Mouse (Mus musculus) myocyte (in vitro differentiated cells): ENCODE measurements around the gene Prcc. TPM values are rescaled to one million over a fixed set of nuclear protein-coding genes. Genes with fewer than 3 reads are reported as not detected.

ENCODE experiments used
- H3K27me3 ChIP-seq: one replicate; pipeline ENCODE4 v1.6.1; 2011; ENCODE audit not compliant: control insufficient read depth, insufficient read depth, insufficient read length
- H3K36me3 ChIP-seq: one replicate; pipeline ENCODE4 v1.6.1; 2011; ENCODE audit not compliant: control insufficient read depth, insufficient read depth
- H3K4me2 ChIP-seq: one replicate; pipeline ENCODE4 v1.6.1; 2011; ENCODE audit warnings: low read depth, control low read depth
- H3K4me3 ChIP-seq: one replicate; pipeline ENCODE4 v1.5.1; 2011; ENCODE audit warnings: mild to moderate bottlenecking, control low read depth, moderate library complexity
- H3K79me2 ChIP-seq: one replicate; pipeline ENCODE4 v1.6.1; 2011; ENCODE audit not compliant: control insufficient read depth, insufficient read depth
- H3ac ChIP-seq: one replicate; pipeline ENCODE4 v1.6.1; 2011; ENCODE audit not compliant: control insufficient read depth, insufficient read length
- CEBPB ChIP-seq: IDR thresholded peaks from 2 replicates; pipeline ENCODE4 v1.6.1; 2011; ENCODE audit warnings: mild to moderate bottlenecking, moderate library complexity; ENCODE audit not compliant: poor library complexity, insufficient read depth, severe bottlenecking
- E2F4 ChIP-seq: IDR thresholded peaks from one replicate; pipeline ENCODE4 v1.6.1; 2011; ENCODE audit warnings: mild to moderate bottlenecking, control low read depth, moderate library complexity; ENCODE audit not compliant: insufficient read depth
- MAX ChIP-seq: IDR thresholded peaks from one replicate; pipeline ENCODE4 v1.6.1; 2011; ENCODE audit warnings: low read depth, mild to moderate bottlenecking, control low read depth
- MYOD1 ChIP-seq, 3 experiments: IDR thresholded peaks; one replicate each; pipeline ENCODE4 v1.6.1; 2011; ENCODE audit warnings: control low read depth in 2 of 3, low read depth in 2 of 3, mild to moderate bottlenecking in 2 of 3, moderate library complexity in 1 of 3; ENCODE audit not compliant: insufficient read length in 2 of 3, control insufficient read depth in 1 of 3
- MYOG ChIP-seq, 3 experiments: IDR thresholded peaks; one replicate each; pipeline ENCODE4 v1.6.1; 2011; ENCODE audit warnings: control low read depth in 2 of 3, low read depth in 2 of 3, mild to moderate bottlenecking in 2 of 3; ENCODE audit not compliant: insufficient read length in 2 of 3, control insufficient read depth in 1 of 3, insufficient read depth in 1 of 3
- POLR2A ChIP-seq: IDR thresholded peaks from one replicate; pipeline ENCODE4 v1.6.1; 2011; ENCODE audit warnings: low read depth, mild to moderate bottlenecking, control low read depth, moderate library complexity; ENCODE audit not compliant: insufficient read length
- POLR2AphosphoS2 ChIP-seq: IDR thresholded peaks from one replicate; pipeline ENCODE4 v1.6.1; 2011; ENCODE audit warnings: low read depth, control low read depth; ENCODE audit not compliant: insufficient read length
- REST ChIP-seq: IDR thresholded peaks from one replicate; pipeline ENCODE4 v1.6.1; 2011; ENCODE audit warnings: mild to moderate bottlenecking, control low read depth, moderate library complexity; ENCODE audit not compliant: insufficient read depth, insufficient read length
- SRF ChIP-seq: IDR thresholded peaks from one replicate; pipeline ENCODE4 v1.6.1; 2011; ENCODE audit warnings: low read depth; ENCODE audit not compliant: control insufficient read depth, insufficient read length
- TCF12 ChIP-seq: IDR thresholded peaks from one replicate; pipeline ENCODE4 v1.6.1; 2011; ENCODE audit warnings: mild to moderate bottlenecking, control low read depth; ENCODE audit not compliant: poor library complexity, insufficient read depth, severe bottlenecking
- TCF3 ChIP-seq: IDR thresholded peaks from one replicate; pipeline ENCODE4 v1.6.1; 2011; ENCODE audit warnings: low read depth, control low read depth; ENCODE audit not compliant: insufficient read length
- USF1 ChIP-seq: IDR thresholded peaks from one replicate; pipeline ENCODE4 v1.6.1; 2011; ENCODE audit warnings: low read depth, mild to moderate bottlenecking, control low read depth, moderate library complexity
- polyA plus RNA-seq: library from polyadenylated mRNA; unstranded; fragments of >200 nt; fragmentation: generic; extraction: Trizol; gene quantifications from one replicate; pipeline ENCODE4 v1.2.1, GENCODE M21; 2012; ENCODE audit warnings: missing spikeins

The Prcc gene
- polyA plus RNA-seq, 1 experiment, result 46.3 TPM

GRCm38 (mm10) chr3:87816166-87816565 lies 69.2 kb downstream of the Prcc start:
- H3K36me3 ChIP-seq, result no peaks in the 10 kb centered on the region
- no peak overlapping the region for H3ac ChIP-seq
- H3K4me3 ChIP-seq, result no peak overlapping the region
- peaks cover 67% of the 10 kb centered on the region for H3K27me3 ChIP-seq
- H3K4me2 ChIP-seq, result no peak overlapping the region
- H3K79me2 ChIP-seq, result no peaks in the 10 kb centered on the region
- TF ChIP-seq MYOG (IDR thresholded peaks at IDR 0.05; ENCODE audit: control insufficient read depth in 1 of 3, insufficient read depth in 1 of 3, insufficient read length in 2 of 3, low read depth in 2 of 3) (no peak), POLR2A (no peak), USF1 (no peak), POLR2AphosphoS2 (no peak)

GRCm38 (mm10) chr3:87812873-87813272 lies 72.5 kb downstream of the Prcc start:
- H3K4me2 ChIP-seq, result no peak overlapping the region
- no peak overlapping the region for H3K4me3 ChIP-seq
- H3K79me2 ChIP-seq, result no peaks in the 10 kb centered on the region
- H3K36me3 ChIP-seq, result no peaks in the 10 kb centered on the region
- TF ChIP-seq E2F4, result no peak
- H3ac ChIP-seq, result no peak overlapping the region
- H3K27me3 ChIP-seq, result peaks cover 77% of the 10 kb centered on the region

- no peaks in the 10 kb centered on the region for H3K36me3 ChIP-seq
- H3K27me3 ChIP-seq, result peaks cover 72% of the 10 kb centered on the region
- H3K79me2 ChIP-seq, result no peaks in the 10 kb centered on the region
- H3K4me2 ChIP-seq, result no peak overlapping the region
- no peak for TF ChIP-seq CEBPB
- no peak for TF ChIP-seq POLR2AphosphoS2
- TF ChIP-seq E2F4, result no peak
- no peak for TF ChIP-seq USF1
- no peak for TF ChIP-seq POLR2A
- no peak for TF ChIP-seq MYOG (IDR thresholded peaks at IDR 0.05; ENCODE audit: control insufficient read depth in 1 of 3, insufficient read depth in 1 of 3, insufficient read length in 2 of 3, low read depth in 2 of 3)
- TF ChIP-seq MYOD1 (IDR thresholded peaks at IDR 0.05; ENCODE audit: control insufficient read depth in 1 of 3, insufficient read length in 2 of 3, low read depth in 2 of 3), result no peak
- no peak for TF ChIP-seq TCF3
- no peak for TF ChIP-seq SRF
- no peak for TF ChIP-seq MAX
- TF ChIP-seq TCF12, result no peak
- TF ChIP-seq REST, result no peak
- no peak overlapping the region for H3K4me3 ChIP-seq
- no peak overlapping the region for H3ac ChIP-seq
Measured at GRCm38 (mm10) chr3:87812413-87812812, 73.0 kb downstream of the Prcc start.

GRCm38 (mm10) chr3:87811297-87811696 lies 74.1 kb downstream of the Prcc start:
- Histone ChIP-seq H3K36me3 (no peaks in the 10 kb centered on the region), H3K79me2 (no peaks in the 10 kb centered on the region), H3K4me2 (no peak overlapping the region), H3K4me3 (no peak overlapping the region), H3K27me3 (peaks cover 75% of the 10 kb centered on the region), H3ac (no peak overlapping the region)
- no peak for TF ChIP-seq POLR2AphosphoS2
- no peak for TF ChIP-seq MYOG (IDR thresholded peaks at IDR 0.05; ENCODE audit: control insufficient read depth in 1 of 3, insufficient read depth in 1 of 3, insufficient read length in 2 of 3, low read depth in 2 of 3)
- no peak for TF ChIP-seq MAX
- no peak for TF ChIP-seq REST
- no peak for TF ChIP-seq MYOD1 (IDR thresholded peaks at IDR 0.05; ENCODE audit: control insufficient read depth in 1 of 3, insufficient read length in 2 of 3, low read depth in 2 of 3)
- no peak for TF ChIP-seq CEBPB
- TF ChIP-seq USF1, result no peak
- no peak for TF ChIP-seq TCF3
- no peak for TF ChIP-seq E2F4
- TF ChIP-seq SRF, result no peak

GRCm38 (mm10) chr3:87809322-87809962 lies 76.0 kb downstream of the Prcc start:
- Histone ChIP-seq H3K36me3 (no peaks in the 10 kb centered on the region), H3K4me3 (no peak overlapping the region), H3K79me2 (no peaks in the 10 kb centered on the region), H3ac (no peak overlapping the region), H3K4me2 (no peak overlapping the region), H3K27me3 (peaks cover 78% of the 10 kb centered on the region)
- TF ChIP-seq POLR2A (no peak), CEBPB (no peak), USF1 (no peak), MAX (no peak), TCF12 (no peak), MYOG (IDR thresholded peaks at IDR 0.05; ENCODE audit: control insufficient read depth in 1 of 3, insufficient read depth in 1 of 3, insufficient read length in 2 of 3, low read depth in 2 of 3) (no peak), TCF3 (no peak), SRF (no peak), POLR2AphosphoS2 (no peak), MYOD1 (IDR thresholded peaks at IDR 0.05; ENCODE audit: control insufficient read depth in 1 of 3, insufficient read length in 2 of 3, low read depth in 2 of 3) (no peak), REST (no peak), E2F4 (no peak)

Other genes with a start within 250 kb of the Prcc start
- 0.01 TPM for gene Lrrc71, start 137.0 kb downstream of the Prcc start, polyA plus RNA-seq
- gene Ntrk1, start 90.4 kb downstream of the Prcc start, polyA plus RNA-seq, result not detected
- gene Insrr, start 88.7 kb downstream of the Prcc start, polyA plus RNA-seq, result not detected
- 0.65 TPM for gene Pear1, start 61.3 kb downstream of the Prcc start, polyA plus RNA-seq
- gene Sh2d2a, start 38.9 kb downstream of the Prcc start, polyA plus RNA-seq, result not detected
- 200 TPM for gene Hdgf, start 20.7 kb upstream of the Prcc start, polyA plus RNA-seq
- gene Mrpl24, start 33.9 kb upstream of the Prcc start, polyA plus RNA-seq, result 114 TPM
- 19.4 TPM for gene Isg20l2, start 44.7 kb upstream of the Prcc start, polyA plus RNA-seq
- 7.0 TPM for gene Rrnad1, start 45.1 kb upstream of the Prcc start, polyA plus RNA-seq
- 67.6 TPM for gene Crabp2, start 63.1 kb upstream of the Prcc start, polyA plus RNA-seq
- gene Nes, start 85.5 kb upstream of the Prcc start, polyA plus RNA-seq, result 268 TPM
- gene Bcan, start 114.6 kb upstream of the Prcc start, polyA plus RNA-seq, result 0.06 TPM
- not detected for gene Hapln2, start 142.0 kb upstream of the Prcc start, polyA plus RNA-seq
- gene Gpatch4, start 157.5 kb upstream of the Prcc start, polyA plus RNA-seq, result 11.7 TPM
- gene Naxe, start 172.9 kb upstream of the Prcc start, polyA plus RNA-seq, result 141 TPM
- gene Ttc24, start 192.7 kb upstream of the Prcc start, polyA plus RNA-seq, result not detected
- gene Iqgap3, start 196.4 kb upstream of the Prcc start, polyA plus RNA-seq, result 13.6 TPM